Comparison of ENCODE assay signal across 9 mouse cellular contexts in the genomic region with DNA sequence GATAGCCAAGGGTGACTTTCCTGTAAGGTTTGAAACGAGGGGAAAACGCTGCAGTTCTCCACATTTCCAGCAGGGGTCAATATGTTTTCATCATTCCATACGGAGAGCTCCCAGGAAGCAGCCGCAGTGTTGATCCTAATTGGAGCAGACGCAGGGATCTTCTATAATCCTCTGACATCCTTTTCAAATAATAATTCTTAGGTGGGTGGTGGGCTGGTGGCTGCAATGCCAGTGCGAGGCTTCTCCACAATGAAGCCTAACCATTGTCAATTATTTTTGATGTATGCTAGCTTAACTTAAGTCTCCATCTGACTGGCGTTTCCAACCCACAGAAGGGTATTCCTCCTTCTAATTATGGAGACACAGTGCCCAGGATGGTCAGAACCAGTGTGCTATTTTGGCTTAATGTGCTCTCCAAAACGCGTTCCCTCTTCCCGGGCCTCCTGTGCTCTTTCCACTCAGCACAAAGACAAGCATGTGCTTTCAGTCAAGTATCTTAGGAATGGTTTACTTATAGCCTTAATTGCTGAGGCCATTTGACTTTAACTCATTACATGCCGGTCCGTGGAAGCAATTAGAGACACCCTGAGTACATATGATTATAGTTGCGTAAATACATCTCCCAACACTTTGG.
DNase-seq lines count a peak whose midpoint lies in the region; ATAC-seq and TF ChIP-seq lines count a peak whose summit lies in the region.
"Had no signal": no experiment of that assay in that cellular context is flagged by ENCODE, and none has a peak within 500 bp of the region (broad histone marks: within the 10 kb centered on the region; RNA-seq: fewer than 3 reads in every experiment).

No protein-coding gene starts in this region.

- no peaks in the 10 kb centered on the region for H3K9me3 ChIP-seq in lung, embryonic 16.5 days (ENCODE audit: control insufficient read depth, low read length)

- no peaks in the 10 kb centered on the region for H3K27me3 ChIP-seq in cerebellum, adult 2 months (ENCODE audit: control insufficient read depth, insufficient read depth, low read length)
- no peaks in the 10 kb centered on the region for H3K27me3 ChIP-seq in lung, embryonic 16.5 days (ENCODE audit: control insufficient read depth, insufficient read depth, low read depth, low read length)

- no peaks in the 10 kb centered on the region for H3K36me3 ChIP-seq in lung, embryonic 16.5 days (ENCODE audit: control insufficient read depth, insufficient read depth, low read length)

- peaks cover 4% of the 10 kb centered on the region; the same call in 1 of the 2 replicates for H3K4me1 ChIP-seq in cerebellum, adult 2 months (ENCODE audit: control insufficient read depth, insufficient read depth, low read length)
- peaks cover 3% of the 10 kb centered on the region; the same call in 1 of the 2 replicates for H3K4me1 ChIP-seq in lung, embryonic 16.5 days (replicated peaks; ENCODE audit: control insufficient read depth, insufficient read depth, low read length)

- peak; percentile 92 for ATAC-seq in frontal cortex, adult (ENCODE audit: low TSS enrichment)
- ATAC-seq in hematopoietic stem cell, adult 5-6 weeks (replicated peaks in 1 of 2; ENCODE audit: insufficient read depth in 1 of 2, low FRiP score in 2 of 2, low TSS enrichment in 1 of 2, low read depth in 1 of 2, poor library complexity in 2 of 2, severe bottlenecking in 2 of 2): peak; percentile 68 to 78
- peak; percentile 87 for ATAC-seq in lung, embryonic 16.5 days (ENCODE audit: low read depth)
- ATAC-seq in activated CD4-positive, CD25-positive, alpha-beta regulatory T cell, adult 4 months: no peak

- H3K4me2 ChIP-seq in lung, embryonic 16.5 days (ENCODE audit: low read depth, low read length): peak overlapping the region; percentile 56

- 19% methylated on average over 13 of the region's 13 CpGs for WGBS in cerebellum, adult 2 months
- WGBS in lung, embryonic 16.5 days: 7% methylated on average over 13 of the region's 13 CpGs

- TF ChIP-seq CTCF in cerebellum, adult 2 months (IDR thresholded peaks at IDR 0.05; ENCODE audit: borderline replicate concordance, insufficient read depth, low read depth, low read length): peak; percentile 70
- TF ChIP-seq CTCF in layer of hippocampus, adult 2 months (conservative IDR thresholded peaks at IDR 0.05): peak; percentile 96

- DNase-seq in Muller cell, postnatal 12 days (ENCODE audit: inconsistent ontology term): peak; percentile 84
- peak; percentile 56 to 68 for DNase-seq in cerebellum, adult 2 months
- DNase-seq in layer of hippocampus, adult 2 months (ENCODE audit: low spot score in 2 of 2): peak; percentile 72 to 83
- peak; percentile 84 for DNase-seq in retina, postnatal 7 days (ENCODE audit: low read depth, low spot score)

- H3K4me3 ChIP-seq in cerebellum, adult 2 months (replicated peaks; ENCODE audit: insufficient read depth, low read depth, low read length): peak overlapping the region; percentile 51
- H3K4me3 ChIP-seq in layer of hippocampus, adult 2 months: peak overlapping the region; percentile 8
- peak overlapping the region; percentile 17 for H3K4me3 ChIP-seq in lung, embryonic 16.5 days (ENCODE audit: low read length)

- no peak for TF ChIP-seq POLR2A in cerebellum, adult 2 months (IDR thresholded peaks at IDR 0.05; ENCODE audit: borderline replicate concordance, insufficient read depth, low read length)

- H3K27ac ChIP-seq in cerebellum, adult 2 months (ENCODE audit: insufficient read depth, low read length): no peak overlapping the region
- no peak overlapping the region for H3K27ac ChIP-seq in layer of hippocampus, adult 2 months
- peak overlapping the region; percentile 35 for H3K27ac ChIP-seq in lung, embryonic 16.5 days (ENCODE audit: low read length)
- H3K27ac ChIP-seq: macrophage had no signal

- 0 out of 2 replicates have a peak overlapping the region, but pooled peaks have one; percentile 24 for H3K9ac ChIP-seq in lung, embryonic 16.5 days (ENCODE audit: low read length)
